Mouse (Mus musculus) lung, embryonic 14.5 days (tissue): ENCODE measurements around the gene Slc2a13. TPM values are rescaled to one million over a fixed set of nuclear protein-coding genes. Genes with fewer than 3 reads are reported as not detected.

Source experiments
- ATAC-seq: fragments of 200-750 bp; cut with Nextera tagmentation; 2 replicates; pipeline ENCODE4 v1.8.0; 2017; ENCODE audit warnings: mild to moderate bottlenecking, moderate TSS enrichment, moderate library complexity; ENCODE audit not compliant: insufficient read depth
- DNase-seq: peaks from one replicate; pipeline ENCODE4 v3.0.0-alpha.2; 2015
- H3K27ac ChIP-seq: fragments of 300-500 bp; sonication (generic); 2 replicates; pipeline ENCODE4 v1.5.1; 2014; ENCODE audit warnings: low read depth, mild to moderate bottlenecking, moderate library complexity
- H3K27me3 ChIP-seq: fragments of 300-500 bp; sonication (generic); 2 replicates; pipeline ENCODE4 v1.6.1; 2014; ENCODE audit warnings: low read length, control low read depth; ENCODE audit not compliant: insufficient read depth
- H3K36me3 ChIP-seq: fragments of 300-500 bp; sonication (generic); 2 replicates; pipeline ENCODE4 v1.6.1; 2014; ENCODE audit warnings: control low read depth; ENCODE audit not compliant: insufficient read depth
- H3K4me1 ChIP-seq: fragments of 300-500 bp; sonication (generic); 2 replicates; pipeline ENCODE4 v1.6.1; 2014; ENCODE audit warnings: antibody characterized with exemption, control low read depth; ENCODE audit not compliant: insufficient read depth
- H3K4me2 ChIP-seq: fragments of 300-500 bp; sonication (generic); 2 replicates; pipeline ENCODE4 v1.6.1; 2014; ENCODE audit warnings: mild to moderate bottlenecking
- H3K4me3 ChIP-seq: fragments of 300-500 bp; sonication (generic); 2 replicates; pipeline ENCODE4 v1.5.1; 2014; ENCODE audit warnings: low read depth, low read length
- H3K9ac ChIP-seq: fragments of 300-500 bp; sonication (generic); 2 replicates; pipeline ENCODE4 v1.6.1; 2014
- H3K9me3 ChIP-seq: fragments of 300-500 bp; sonication (generic); 2 replicates; pipeline ENCODE4 v1.6.1; 2016; ENCODE audit warnings: low read depth, low read length, control low read depth
- CTCF ChIP-seq: IDR thresholded peaks from 2 replicates; pipeline ENCODE4 v1.5.1; 2016; ENCODE audit warnings: antibody characterized with exemption, low read depth
- WGBS: fragments of 180-500 bp; shearing (Covaris S2); extraction: QIAGEN DNeasy Blood & Tissue Kit; methylation state at CpG from one replicate; pipeline ENCODE4 v1.1.7; 2014; 5-methylcytosine and 5-hydroxymethylcytosine counted together
- polyA plus RNA-seq: library from polyadenylated mRNA; unstranded; fragments of >200 nt; fragmentation: Nextera tagmentation; extraction: Ambion mirVana; gene quantifications from 2 replicates; pipeline ENCODE4 v1.2.1, GENCODE M21; 2014

Gene Slc2a13
- polyA plus RNA-seq, 1 experiment from 2014 or later = 1.5 TPM

DNA sequence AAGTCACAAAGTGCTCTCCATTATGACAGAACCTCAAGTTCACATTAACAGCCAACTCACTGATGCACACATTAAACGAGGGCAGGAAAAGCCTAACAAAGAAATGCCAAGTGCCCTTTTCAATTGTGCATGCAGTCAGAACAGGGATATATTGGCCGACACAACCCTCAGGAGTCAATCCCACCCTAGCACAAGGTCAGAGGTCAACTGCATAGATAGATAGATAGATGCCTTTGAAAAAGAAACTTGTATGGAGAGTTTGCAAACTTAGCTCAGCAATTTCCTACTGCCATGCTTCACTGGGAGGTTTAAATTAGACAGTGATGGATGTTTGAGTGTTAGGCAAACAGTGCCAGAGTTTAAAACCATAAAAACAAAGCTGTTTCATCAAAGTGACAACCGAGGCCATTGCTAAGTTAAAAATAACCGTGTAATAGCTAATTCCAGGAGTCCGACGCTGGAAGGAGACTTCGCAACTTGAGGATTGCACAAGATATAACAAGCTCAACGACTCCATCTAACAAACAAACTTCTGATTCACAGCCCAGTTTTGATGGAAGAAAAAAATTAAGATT lies 194.2 kb downstream of the Slc2a13 start:
- Histone ChIP-seq H3K9ac (no peak overlapping the region), H3K36me3 (no peaks in the 10 kb centered on the region), H3K4me3 (no peak overlapping the region), H3K4me2 (no peak overlapping the region), H3K9me3 (no peaks in the 10 kb centered on the region), H3K27me3 (no peaks in the 10 kb centered on the region), H3K4me1 (0 out of 2 replicates have a peak, but pooled peaks cover 5% of the 10 kb centered on the region), H3K27ac (no peak overlapping the region)
- WGBS = 13% methylated on average over 8 of the region's 8 CpGs
- DNase-seq (peak; percentile 26), ATAC-seq (no peak)
- TF ChIP-seq CTCF = no peak

DNA sequence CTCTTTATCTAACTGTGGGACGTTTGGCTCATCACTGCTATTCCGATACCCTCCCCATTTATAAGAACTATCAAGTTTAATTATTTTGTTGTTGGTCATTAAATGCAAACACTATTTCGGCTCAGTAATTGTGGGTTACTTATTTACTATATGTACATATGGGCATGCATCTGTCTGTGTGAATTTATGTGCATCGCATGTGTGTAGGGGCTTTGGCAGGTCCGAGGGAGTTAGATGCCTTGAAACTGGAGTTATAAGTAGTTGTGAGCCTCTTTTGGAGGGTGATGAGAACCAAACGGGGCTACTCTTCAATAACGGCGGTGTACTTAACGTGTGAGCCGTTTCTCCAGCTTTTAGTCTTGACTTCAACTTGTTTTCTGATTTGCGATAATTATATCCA lies 195.5 kb downstream of the Slc2a13 start:
- no peak for ATAC-seq
- WGBS = 86% methylated on average over 11 of the region's 11 CpGs
- TF ChIP-seq CTCF = no peak
- Histone ChIP-seq H3K4me2 (no peak overlapping the region), H3K9me3 (no peaks in the 10 kb centered on the region), H3K27ac (no peak overlapping the region), H3K27me3 (no peaks in the 10 kb centered on the region), H3K4me3 (no peak overlapping the region), H3K4me1 (peaks cover 9% of the 10 kb centered on the region; the same call in 1 of the 2 replicates), H3K9ac (no peak overlapping the region), H3K36me3 (no peaks in the 10 kb centered on the region)
- no peak for DNase-seq

DNA sequence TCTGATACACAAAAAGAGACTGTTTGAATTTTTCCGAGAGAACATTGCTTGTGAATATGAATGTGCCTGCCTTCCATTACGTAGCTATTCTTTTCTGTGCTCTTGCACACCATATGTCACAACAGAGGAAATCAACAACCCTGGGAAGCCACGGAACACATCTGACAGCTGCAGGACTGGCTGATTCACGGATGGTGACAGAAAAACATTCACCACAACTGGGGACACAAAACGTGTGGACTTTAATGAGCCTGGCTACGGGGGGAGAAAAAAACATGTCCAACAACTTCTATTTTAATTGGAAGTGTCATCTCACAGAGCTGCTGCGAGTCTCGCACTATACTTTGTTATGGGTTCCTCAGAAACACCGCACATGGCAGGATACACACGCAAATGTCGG lies 196.0 kb downstream of the Slc2a13 start:
- Histone ChIP-seq H3K9me3 (no peaks in the 10 kb centered on the region), H3K4me1 (peaks cover 9% of the 10 kb centered on the region; the same call in 1 of the 2 replicates), H3K27me3 (no peaks in the 10 kb centered on the region), H3K4me2 (no peak overlapping the region), H3K4me3 (no peak overlapping the region), H3K36me3 (no peaks in the 10 kb centered on the region), H3K9ac (no peak overlapping the region), H3K27ac (no peak overlapping the region)
- 67% methylated on average over 11 of the region's 11 CpGs for WGBS
- ATAC-seq (no peak), DNase-seq (no peak)
- TF ChIP-seq CTCF = no peak

DNA sequence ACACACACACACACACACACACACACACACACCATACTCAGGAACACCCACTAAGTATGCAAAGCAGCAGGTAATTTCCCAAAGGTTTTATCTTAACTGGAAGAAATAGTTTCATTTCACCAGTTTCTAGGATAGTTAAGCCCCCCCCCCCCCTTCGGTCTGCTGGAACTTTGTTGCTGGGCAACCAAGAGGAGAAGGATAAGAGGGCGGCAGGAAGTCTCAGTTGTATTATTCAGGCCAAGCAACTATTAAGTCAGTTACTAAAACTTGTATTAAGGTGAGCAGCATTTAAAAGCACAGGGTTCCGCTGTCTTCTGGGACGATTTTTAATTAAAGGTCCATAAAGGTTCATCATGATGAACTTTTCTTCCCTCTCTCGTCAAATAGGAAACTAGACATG lies 198.6 kb downstream of the Slc2a13 start:
- 60% methylated on average over 5 of the region's 5 CpGs for WGBS
- H3K4me3 ChIP-seq = no peak overlapping the region
- no peak overlapping the region for H3K27ac ChIP-seq
- H3K27me3 ChIP-seq = no peaks in the 10 kb centered on the region
- peaks cover 9% of the 10 kb centered on the region; the same call in 1 of the 2 replicates for H3K4me1 ChIP-seq
- H3K9ac ChIP-seq = no peak overlapping the region
- DNase-seq (no peak), ATAC-seq (no peak)
- no peak overlapping the region for H3K4me2 ChIP-seq
- TF ChIP-seq CTCF = no peak
- no peaks in the 10 kb centered on the region for H3K9me3 ChIP-seq
- no peaks in the 10 kb centered on the region for H3K36me3 ChIP-seq

DNA sequence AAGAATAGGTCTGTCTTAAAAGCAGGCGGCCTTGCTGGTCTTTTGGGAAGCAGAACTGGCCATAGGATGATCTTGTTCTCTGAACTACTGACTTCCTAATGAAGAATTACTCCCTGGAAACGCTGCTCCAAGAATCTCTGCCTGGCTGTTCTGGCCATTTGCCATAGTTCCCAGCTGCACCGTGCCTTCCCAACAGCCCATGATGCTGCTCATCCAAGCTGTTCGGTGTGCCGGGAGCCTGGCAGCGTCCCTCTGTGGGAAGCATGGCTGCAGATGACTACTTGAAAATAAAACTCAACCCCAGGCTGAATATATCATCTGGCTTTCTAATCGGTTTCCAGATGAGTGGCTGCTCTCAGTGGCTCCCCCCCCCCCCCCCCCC lies 199.9 kb downstream of the Slc2a13 start:
- DNase-seq (peak; percentile 89), ATAC-seq (peak; percentile 87)
- Histone ChIP-seq H3K4me2 (no peak overlapping the region), H3K9me3 (no peaks in the 10 kb centered on the region), H3K36me3 (no peaks in the 10 kb centered on the region), H3K4me3 (no peak overlapping the region), H3K9ac (no peak overlapping the region), H3K4me1 (peaks cover 4% of the 10 kb centered on the region; the same call in 1 of the 2 replicates), H3K27ac (peak overlapping the region; percentile 50; the same call in 1 of the 2 replicates), H3K27me3 (no peaks in the 10 kb centered on the region)
- no peak for TF ChIP-seq CTCF
- WGBS = 34% methylated on average over 7 of the region's 7 CpGs

DNA sequence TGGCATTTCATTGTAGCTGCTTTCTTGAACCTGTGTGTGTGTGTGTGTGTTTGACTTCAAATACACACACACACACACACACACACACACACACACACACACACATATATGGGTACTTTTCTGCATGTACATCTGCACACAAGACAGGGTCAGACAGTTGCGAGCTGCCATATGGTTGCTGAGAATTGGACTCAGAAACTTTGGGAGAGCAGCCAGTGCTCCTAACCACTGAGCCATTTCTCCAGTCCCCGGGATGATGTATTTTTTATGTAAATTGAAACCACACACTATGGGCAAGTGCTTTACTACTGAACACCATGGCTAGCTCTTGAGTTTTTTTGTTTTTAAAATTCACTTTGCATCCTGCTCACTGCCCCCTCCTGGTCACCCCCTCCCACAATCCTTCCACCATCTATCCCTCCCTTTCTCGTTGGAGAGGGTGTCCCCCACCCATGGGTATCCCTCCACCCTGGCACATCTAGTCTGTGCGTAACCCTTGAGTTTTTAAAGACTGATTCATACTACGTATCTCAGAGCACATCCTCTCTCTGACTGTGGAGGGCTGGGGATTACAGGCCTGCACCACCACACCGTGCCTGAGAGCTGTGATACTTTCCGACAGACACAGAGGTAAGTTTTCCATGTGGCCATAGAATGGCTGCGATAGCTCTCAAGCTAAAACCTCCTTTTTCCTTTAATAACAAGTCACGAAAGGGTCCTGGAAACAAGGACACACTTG lies 200.4 kb downstream of the Slc2a13 start:
- peaks cover 4% of the 10 kb centered on the region; the same call in 1 of the 2 replicates for H3K4me1 ChIP-seq
- no peak overlapping the region for H3K9ac ChIP-seq
- no peak overlapping the region for H3K4me3 ChIP-seq
- ATAC-seq (peak; percentile 61), DNase-seq (peak; percentile 46)
- H3K9me3 ChIP-seq = no peaks in the 10 kb centered on the region
- peak overlapping the region; percentile 50; the same call in 1 of the 2 replicates for H3K27ac ChIP-seq
- TF ChIP-seq CTCF = no peak
- 67% methylated on average over 9 of the region's 9 CpGs for WGBS
- no peaks in the 10 kb centered on the region for H3K36me3 ChIP-seq
- H3K4me2 ChIP-seq = no peak overlapping the region
- H3K27me3 ChIP-seq = no peaks in the 10 kb centered on the region

DNA sequence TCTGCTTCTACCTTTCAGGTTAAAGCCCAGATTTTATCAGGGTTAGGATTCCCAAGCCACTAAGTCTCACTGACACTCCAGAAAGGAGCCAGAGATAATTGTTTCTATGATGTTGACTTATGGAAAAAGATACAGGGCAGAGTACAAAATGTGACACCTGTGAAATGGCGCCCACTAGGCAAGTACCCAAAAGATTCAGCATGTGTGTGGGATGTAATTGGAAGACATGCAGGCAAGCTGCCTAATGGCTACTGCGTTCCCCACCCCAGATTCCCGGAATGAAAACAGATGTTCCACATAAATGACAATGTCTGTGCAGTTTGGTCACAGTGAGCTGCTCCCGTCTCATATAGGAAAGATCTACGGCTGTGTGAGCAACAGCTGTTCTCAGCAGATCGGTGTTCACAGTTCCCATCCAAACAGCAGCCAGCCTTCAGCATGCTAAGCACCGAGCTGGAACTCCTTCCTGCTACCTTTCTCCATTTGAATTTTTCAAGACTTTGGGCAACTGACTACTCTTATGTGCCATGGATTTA lies 201.1 kb downstream of the Slc2a13 start:
- WGBS = 42% methylated on average over 7 of the region's 7 CpGs
- peak; percentile 70 for DNase-seq

More for the DNA sequence above, 201.1 kb downstream of the Slc2a13 start:
- TF ChIP-seq CTCF = no peak
- Histone ChIP-seq H3K4me2 (no peak overlapping the region), H3K27ac (no peak overlapping the region), H3K9me3 (no peaks in the 10 kb centered on the region), H3K9ac (no peak overlapping the region), H3K4me1 (peaks cover 4% of the 10 kb centered on the region; the same call in 1 of the 2 replicates), H3K4me3 (no peak overlapping the region), H3K36me3 (no peaks in the 10 kb centered on the region), H3K27me3 (no peaks in the 10 kb centered on the region)
- peak; percentile 81 for ATAC-seq
